Mouse (Mus musculus): ENCODE results near the gene Lpp. TPM values are rescaled to one million over a fixed set of nuclear protein-coding genes. Genes with fewer than 3 reads are reported as not detected.

Lpp gene
- total and polyA plus RNA-seq, 3 experiments: 0.64 to 1.2 (median 0.68) TPM

- peaks cover 5 to 19% of the 10 kb centered on the region in 2 experiments; a peak in 3 of 4 replicates for H3K4me1 ChIP-seq (ENCODE audit: control insufficient read depth in 1 of 2, insufficient read depth in 2 of 2)
- in situ Hi-C loops (cut with MboI; ENCODE audit: low pct_ligation_motif_present, low pct_unique_long_range_greater_than_20kb, low sequenced_read_pairs): loop anchor here (25.0 kb wide), 1 partner anchor 347 kb away; no protein-coding TSS in a partner anchor
- dilution Hi-C loops (cut with MboI; ENCODE audit: extremely low pct_ligation_motif_present, extremely low pct_unique_long_range_greater_than_20kb, low sequenced_read_pairs): no loop called here
Measured at GRCm38 (mm10) chr16:24915470-24915869, 522.2 kb downstream of the Lpp start.

GRCm38 (mm10) chr16:24919349-24920012 is 526.2 kb downstream of the Lpp start:
- Histone ChIP-seq H3K27me3 (replicated peaks) (no peaks in the 10 kb centered on the region), H3K79me2 (replicated peaks; ENCODE audit: control insufficient read depth, extremely low read depth, insufficient read depth, poor library complexity, severe bottlenecking) (no peaks in the 10 kb centered on the region), H3K4me2 (ENCODE audit: insufficient read depth, low read depth, poor library complexity, severe bottlenecking) (no peak overlapping the region), H3K9ac (ENCODE audit: insufficient read depth, low read depth) (no peak overlapping the region), H3K36me3 (replicated peaks in 1 of 2; ENCODE audit: control insufficient read depth in 1 of 2, insufficient read depth in 1 of 2, low read length in 1 of 2) (no peaks in the 10 kb centered on the region), H3K4me1 (ENCODE audit: control insufficient read depth in 1 of 2, insufficient read depth in 2 of 2) (no peaks in the 10 kb centered on the region), H3K4me3 (replicated peaks in 1 of 3; ENCODE audit: low read depth in 2 of 3, low read length in 2 of 3, poor library complexity in 1 of 3) (no peak overlapping the region), H3K27ac (ENCODE audit: insufficient read depth, low read depth) (no peak overlapping the region), H3K9me3 (replicated peaks; ENCODE audit: low read length) (no peaks in the 10 kb centered on the region)
- no peak for DNase-seq (ENCODE audit: extremely low read depth)
- dilution Hi-C loops (cut with MboI; ENCODE audit: extremely low pct_ligation_motif_present, extremely low pct_unique_long_range_greater_than_20kb, low sequenced_read_pairs): no loop called here
- in situ Hi-C loops (cut with MboI; ENCODE audit: low pct_ligation_motif_present, low pct_unique_long_range_greater_than_20kb, low sequenced_read_pairs): loop anchor here (25.0 kb wide), 1 partner anchor 343 kb away; no protein-coding TSS in a partner anchor
- TF ChIP-seq ZNF384 (IDR thresholded peaks at IDR 0.05; ENCODE audit: low read depth, low read length): peak; percentile 58; the same call in 1 of the 2 replicates
- no peak for TF ChIP-seq MAFK (IDR thresholded peaks at IDR 0.05; ENCODE audit: insufficient replicate concordance, low read length)

More at GRCm38 (mm10) chr16:24915470-24915869, 522.2 kb downstream of the Lpp start:
- Histone ChIP-seq H3K79me2 (replicated peaks; ENCODE audit: control insufficient read depth, extremely low read depth, insufficient read depth, poor library complexity, severe bottlenecking) (no peaks in the 10 kb centered on the region), H3K4me3 (replicated peaks in 1 of 3; ENCODE audit: low read depth in 2 of 3, low read length in 2 of 3, poor library complexity in 1 of 3) (no peak overlapping the region), H3K27ac (ENCODE audit: insufficient read depth, low read depth) (no peak overlapping the region), H3K4me2 (ENCODE audit: insufficient read depth, low read depth, poor library complexity, severe bottlenecking) (no peak overlapping the region), H3K27me3 (replicated peaks) (no peaks in the 10 kb centered on the region), H3K9me3 (replicated peaks; ENCODE audit: low read length) (no peaks in the 10 kb centered on the region), H3K36me3 (replicated peaks in 1 of 2; ENCODE audit: control insufficient read depth in 1 of 2, insufficient read depth in 1 of 2, low read length in 1 of 2) (no peaks in the 10 kb centered on the region), H3K9ac (ENCODE audit: insufficient read depth, low read depth) (no peak overlapping the region)
- no peak for DNase-seq (ENCODE audit: extremely low read depth)
- no peak for TF ChIP-seq ZMIZ1 (IDR thresholded peaks at IDR 0.05; ENCODE audit: low read depth, low read length)
- no peak for TF ChIP-seq MAFK (IDR thresholded peaks at IDR 0.05; ENCODE audit: insufficient replicate concordance, low read length)
- no peak for TF ChIP-seq POLR2A (IDR thresholded peaks at IDR 0.05; ENCODE audit: low read depth, low read length)
- TF ChIP-seq E2F4 (IDR thresholded peaks at IDR 0.05; ENCODE audit: insufficient replicate concordance, low read depth, low read length): no peak
- no peak for TF ChIP-seq KAT2A (IDR thresholded peaks at IDR 0.05; ENCODE audit: insufficient replicate concordance, low read length)
- no peak for TF ChIP-seq IRF4 (IDR thresholded peaks at IDR 0.05; ENCODE audit: low read depth, low read length)
- TF ChIP-seq MEF2A (IDR thresholded peaks at IDR 0.05; ENCODE audit: borderline replicate concordance, low read depth, low read length): no peak
- no peak for TF ChIP-seq BHLHE40 (IDR thresholded peaks at IDR 0.05; ENCODE audit: low read depth, low read length)
- no peak for TF ChIP-seq GABPA (IDR thresholded peaks at IDR 0.05; ENCODE audit: insufficient replicate concordance, low read depth, low read length)
- no peak for TF ChIP-seq RCOR1 (conservative IDR thresholded peaks at IDR 0.05; ENCODE audit: low read depth, low read length)
- TF ChIP-seq ELF1 (IDR thresholded peaks at IDR 0.05; ENCODE audit: low read depth, low read length): no peak
- TF ChIP-seq MXI1 (IDR thresholded peaks at IDR 0.05; ENCODE audit: low read depth, low read length): no peak
- no peak for TF ChIP-seq NELFE (IDR thresholded peaks at IDR 0.05; ENCODE audit: low read depth, low read length)
- no peak for TF ChIP-seq EP300 (IDR thresholded peaks at IDR 0.05; ENCODE audit: low read length)
- TF ChIP-seq CHD1 (IDR thresholded peaks at IDR 0.05; ENCODE audit: low read depth, low read length): no peak
- TF ChIP-seq NRF1 (IDR thresholded peaks at IDR 0.05; ENCODE audit: low read depth, low read length): no peak
- no peak for TF ChIP-seq SMC3 (IDR thresholded peaks at IDR 0.05; ENCODE audit: low read depth, low read length)
- TF ChIP-seq HCFC1 (IDR thresholded peaks at IDR 0.05; ENCODE audit: low read depth, low read length): no peak
- TF ChIP-seq RAD21 (IDR thresholded peaks at IDR 0.05; ENCODE audit: low read depth, low read length): no peak

Data from CH12.LX (cell line).